Mouse (Mus musculus): ENCODE results near the gene Sgip1. TPM values are rescaled to one million over a fixed set of nuclear protein-coding genes. Genes with fewer than 3 reads are reported as not detected.
A peak's percentile ranks its signal among the peaks of the same experiment; 100 is the strongest.

Gene Sgip1
- polyA plus RNA-seq, 1 experiment from 2014 or later: 21.6 TPM

DNA sequence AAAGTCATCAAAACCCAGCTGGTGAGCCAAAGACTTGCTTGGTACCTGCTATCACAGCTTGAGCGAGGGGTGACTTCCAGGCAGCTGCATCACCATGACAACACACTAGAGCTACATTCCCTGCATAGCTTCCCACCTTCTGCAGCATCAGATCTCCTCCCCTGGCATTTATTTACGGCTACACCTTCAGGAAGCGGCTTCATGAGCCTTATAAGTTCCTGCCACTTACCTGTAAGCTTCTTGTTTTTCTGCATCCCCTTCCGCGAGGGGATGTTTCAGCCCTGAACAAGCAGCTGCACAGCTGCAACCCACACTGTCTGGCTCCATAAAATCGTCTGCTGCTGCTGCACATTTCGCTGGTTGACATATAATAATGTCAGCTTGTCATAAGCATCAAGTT is 270.7 kb downstream of the Sgip1 start:
- no peak overlapping the region for H3K9ac ChIP-seq (ENCODE audit: low read length)
- no peaks in the 10 kb centered on the region for H3K27me3 ChIP-seq (replicated peaks; ENCODE audit: control insufficient read depth, insufficient read depth, low read length)
- 41% methylated on average over 7 of the region's 7 CpGs for WGBS
- peak; percentile 76 for ATAC-seq
- no peak overlapping the region for H3K4me3 ChIP-seq (ENCODE audit: low read depth, low read length)
- DNase-seq (ENCODE audit: low spot score): peak; percentile 58
- H3K4me1 ChIP-seq (ENCODE audit: control insufficient read depth, insufficient read depth, low read length): peaks cover 2% of the 10 kb centered on the region; the same call in 1 of the 2 replicates
- peak overlapping the region; percentile 24; the same call in 1 of the 2 replicates for H3K27ac ChIP-seq (ENCODE audit: low read depth, low read length)
- H3K36me3 ChIP-seq (ENCODE audit: control insufficient read depth, insufficient read depth, low read length): no peaks in the 10 kb centered on the region
- H3K9me3 ChIP-seq (replicated peaks; ENCODE audit: control insufficient read depth, low read length): no peaks in the 10 kb centered on the region
- no peak overlapping the region for H3K4me2 ChIP-seq (ENCODE audit: low read length)

DNA sequence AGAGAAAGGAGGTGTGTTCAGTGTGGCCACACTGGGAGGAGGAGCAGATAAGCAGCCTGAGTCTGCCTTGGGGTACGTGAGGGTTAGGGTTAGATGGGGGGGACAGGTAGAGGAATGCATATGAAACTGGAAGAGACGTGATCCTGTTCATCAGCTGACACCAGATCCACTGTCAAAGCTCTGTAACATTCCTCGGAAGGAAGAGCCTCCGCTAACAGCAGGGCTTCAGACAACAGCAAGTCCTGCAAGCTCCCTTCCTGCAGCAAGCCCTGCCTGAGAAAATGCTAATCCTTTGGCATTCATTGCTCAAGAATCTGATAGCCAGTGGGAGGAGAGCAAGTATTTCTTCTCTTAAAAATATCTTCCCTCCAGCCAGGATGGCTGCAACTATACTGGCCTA is 272.4 kb downstream of the Sgip1 start:
- Histone ChIP-seq H3K4me2 (ENCODE audit: low read length) (no peak overlapping the region), H3K36me3 (ENCODE audit: control insufficient read depth, insufficient read depth, low read length) (no peaks in the 10 kb centered on the region), H3K4me3 (ENCODE audit: low read depth, low read length) (no peak overlapping the region), H3K27me3 (replicated peaks; ENCODE audit: control insufficient read depth, insufficient read depth, low read length) (no peaks in the 10 kb centered on the region), H3K9me3 (replicated peaks; ENCODE audit: control insufficient read depth, low read length) (no peaks in the 10 kb centered on the region), H3K9ac (ENCODE audit: low read length) (no peak overlapping the region), H3K27ac (ENCODE audit: low read depth, low read length) (no peak overlapping the region), H3K4me1 (ENCODE audit: control insufficient read depth, insufficient read depth, low read length) (no peaks in the 10 kb centered on the region)
- WGBS: 4% methylated on average over 4 of the region's 4 CpGs
- peak; percentile 7 for DNase-seq (ENCODE audit: low spot score)
- no peak for ATAC-seq

Other genes starting within 250 kb of the Sgip1 start
- 0.76 and 1.5 TPM in 2 replicates for gene Tctex1d1, start 237.3 kb downstream of the Sgip1 start, polyA plus RNA-seq (2014; fragmentation: Nextera tagmentation; extraction: Ambion mirVana)